Mouse (Mus musculus): ENCODE results near the gene Vangl2.
A peak's percentile ranks its signal among the peaks of the same experiment; 100 is the strongest.

The Vangl2 gene

DNA sequence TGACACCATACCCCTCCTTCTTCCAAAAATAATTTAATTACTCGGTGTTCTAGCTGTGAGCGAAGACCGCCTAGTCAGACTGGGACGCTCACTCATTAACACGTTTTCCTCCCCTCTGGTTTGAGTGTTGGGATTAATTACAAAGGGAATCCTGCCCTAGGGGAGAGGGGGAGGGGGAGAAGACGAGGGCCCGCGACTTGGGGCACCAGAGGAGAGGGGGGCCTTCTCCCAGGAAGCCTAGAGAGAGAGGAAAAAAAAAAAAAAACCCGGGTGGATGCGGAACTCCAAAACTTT, 488 bp downstream of the Vangl2 start:
- DNase-seq (ENCODE audit: inconsistent ontology term): no peak

DNA sequence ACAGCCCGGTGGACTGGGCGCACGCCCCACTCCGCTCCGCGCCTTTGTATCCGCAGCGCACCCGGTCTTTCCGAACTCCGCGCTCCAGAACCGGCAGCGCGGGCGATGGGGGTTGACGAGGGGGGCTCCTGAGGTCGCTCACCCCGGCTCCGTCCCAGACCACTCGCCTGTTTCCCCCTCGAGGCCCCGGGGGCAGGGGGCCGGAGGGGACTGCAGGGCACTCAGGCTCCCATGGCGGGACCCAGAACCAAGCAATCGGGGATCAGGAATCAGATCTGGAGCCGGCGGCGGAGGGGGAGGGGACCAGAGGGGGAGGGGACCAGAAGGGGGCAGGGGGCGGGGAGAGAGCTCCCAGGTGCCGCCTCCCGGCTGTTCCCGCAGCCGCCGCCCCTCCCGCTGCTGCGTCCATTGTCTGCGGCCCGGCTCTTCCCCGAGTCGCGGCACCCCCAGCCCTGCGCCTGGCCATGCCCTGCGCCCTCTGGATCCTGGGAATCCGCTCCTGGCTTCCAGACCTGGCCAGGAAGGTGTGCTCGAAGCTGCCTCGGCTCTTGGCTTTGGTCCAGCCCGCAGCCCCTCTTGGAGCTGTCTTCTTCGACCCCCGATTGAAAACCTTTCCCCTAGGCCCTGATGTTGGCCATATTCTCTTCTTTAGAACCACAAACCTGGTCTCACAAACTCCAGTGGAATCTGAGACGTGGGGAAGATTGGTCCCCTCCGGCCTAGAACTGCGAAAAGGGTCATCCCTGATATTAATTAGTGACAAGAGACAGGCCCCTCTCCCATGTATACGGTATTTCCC, 1.0 kb downstream of the Vangl2 start:
- DNase-seq (ENCODE audit: inconsistent ontology term): peak; percentile 95

DNA sequence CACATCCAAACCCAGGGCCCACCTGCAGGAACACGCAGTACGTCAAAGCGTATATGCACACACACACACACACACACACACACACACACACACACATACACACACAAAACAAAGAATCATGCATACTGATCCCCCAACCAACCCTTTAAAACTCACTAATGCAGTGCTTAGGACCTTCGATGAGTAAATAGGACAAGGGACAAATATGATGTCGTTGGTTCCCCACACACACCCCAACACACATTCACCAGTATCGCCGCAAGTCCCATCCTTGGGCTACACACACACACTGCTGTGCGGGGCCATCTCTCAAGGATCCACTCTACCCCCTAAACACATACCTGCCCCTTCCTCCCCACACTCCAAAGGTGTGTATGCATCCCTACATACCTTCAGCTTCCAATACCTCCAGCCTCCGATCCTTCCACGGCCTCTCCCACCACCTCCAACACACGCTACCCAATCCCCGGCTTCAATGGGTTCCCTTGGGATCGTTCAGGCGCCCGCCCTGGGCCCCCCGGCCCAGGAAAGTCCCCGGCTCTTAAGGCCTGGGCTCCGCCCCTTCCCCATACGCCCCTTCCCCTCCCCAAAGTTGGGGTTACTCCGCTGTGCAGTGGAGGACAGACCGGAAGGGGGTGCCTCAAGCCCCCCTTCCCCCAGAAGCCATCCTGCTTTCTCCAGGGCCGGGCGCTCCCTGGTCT, 1.9 kb downstream of the Vangl2 start:
- DNase-seq (ENCODE audit: inconsistent ontology term): peak; percentile 65

DNA sequence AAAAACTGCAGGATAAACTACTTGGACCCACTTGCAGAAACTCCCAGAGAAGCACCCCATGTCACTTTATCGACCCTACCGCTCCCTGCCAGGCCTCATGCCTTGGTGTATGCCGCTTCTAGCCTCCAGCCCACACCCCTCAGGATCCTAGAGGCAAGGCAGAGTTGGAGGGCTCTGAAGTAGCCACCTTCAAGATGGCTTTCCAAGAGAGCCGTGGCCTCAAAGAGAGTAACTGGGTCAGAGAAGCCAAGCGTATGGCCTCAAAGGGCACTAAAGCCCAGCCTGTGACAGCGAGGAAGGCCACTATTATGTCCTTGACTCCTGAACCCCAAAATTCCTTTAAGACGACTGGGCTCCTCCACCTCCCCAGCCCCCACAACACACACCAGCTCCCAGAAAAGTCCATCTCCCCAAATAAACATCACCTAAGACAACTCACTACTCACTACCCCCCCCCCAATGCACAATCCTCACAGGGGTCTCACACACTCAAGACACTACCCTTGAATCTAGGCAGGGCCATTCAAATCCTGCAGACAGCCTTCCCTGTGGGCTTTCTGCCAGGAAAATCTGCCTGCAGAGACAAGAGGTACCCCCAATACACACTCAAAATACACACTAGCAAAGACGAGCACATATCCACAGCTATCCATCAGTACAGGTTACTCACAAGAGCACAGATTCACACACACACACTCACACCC, 2.9 kb downstream of the Vangl2 start:
- no peak for DNase-seq (ENCODE audit: inconsistent ontology term)

DNA sequence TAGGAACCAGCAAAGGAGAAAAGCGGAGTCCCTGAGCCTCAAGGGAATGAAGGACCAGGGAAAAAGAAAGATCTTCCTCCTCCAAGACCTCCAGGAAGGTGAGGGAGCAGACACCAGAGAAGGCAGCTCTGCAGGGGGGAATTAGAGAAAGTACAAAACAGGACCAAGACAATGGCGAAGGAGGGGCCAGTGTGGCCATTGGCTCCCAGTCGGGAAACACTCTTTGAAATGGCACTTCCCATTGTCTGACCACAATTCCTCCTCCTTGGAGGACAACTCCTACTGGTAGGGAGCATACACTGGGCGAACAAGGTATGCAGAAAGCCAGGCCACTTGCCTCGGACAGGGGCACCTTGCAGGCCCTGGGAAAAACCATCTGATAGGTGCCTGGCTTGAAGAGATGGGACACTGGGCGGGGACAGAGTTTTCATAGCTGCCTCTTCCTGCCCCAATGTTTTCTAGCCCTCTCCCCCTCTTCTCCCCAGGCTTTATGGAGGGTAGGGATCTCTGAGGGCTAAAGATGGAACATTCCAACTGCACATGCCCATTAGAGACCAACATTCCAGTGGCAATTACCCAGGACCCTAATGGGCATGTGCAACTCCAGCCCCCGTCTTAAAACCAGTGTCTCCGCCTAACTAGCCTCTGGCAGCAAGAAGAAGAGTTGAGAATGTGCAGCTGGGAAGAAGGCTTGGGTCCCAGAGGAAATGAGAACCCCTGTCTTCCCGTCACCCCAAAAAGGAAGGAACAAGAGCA, 3.9 kb downstream of the Vangl2 start:
- peak; percentile 34 for DNase-seq (ENCODE audit: inconsistent ontology term)

DNA sequence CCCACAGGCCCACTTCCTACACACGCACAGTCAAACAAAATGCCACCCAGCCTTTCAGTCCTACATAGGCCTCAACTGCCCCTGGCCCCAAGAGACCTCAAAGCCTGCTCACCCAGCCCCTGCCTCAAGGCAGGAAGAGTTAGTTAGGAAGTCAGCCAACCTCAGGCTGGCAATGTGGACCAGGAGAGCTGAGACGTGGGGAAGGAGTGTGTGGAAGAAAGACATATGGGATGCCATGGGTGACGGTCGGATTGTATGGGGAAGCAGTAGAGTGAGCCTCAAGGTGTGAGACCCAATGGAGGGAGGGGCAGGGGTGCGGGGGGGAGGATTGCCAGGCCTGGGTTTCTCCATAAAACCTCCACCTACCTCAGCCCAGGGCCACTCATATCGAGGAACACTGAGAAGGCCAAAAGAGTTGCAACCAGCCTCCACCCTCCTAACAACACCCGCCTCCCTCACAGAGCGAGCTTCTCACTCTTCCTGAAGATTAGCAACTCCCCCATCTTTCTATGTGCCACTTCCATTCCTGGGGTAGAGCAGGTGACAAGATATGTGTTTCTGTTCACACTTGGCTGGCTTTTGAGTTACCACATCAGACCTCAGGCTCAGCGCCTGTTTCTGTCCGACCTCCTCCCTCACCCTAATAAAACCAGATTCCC, 8.3 kb downstream of the Vangl2 start:
- no peak for DNase-seq (ENCODE audit: inconsistent ontology term)

DNA sequence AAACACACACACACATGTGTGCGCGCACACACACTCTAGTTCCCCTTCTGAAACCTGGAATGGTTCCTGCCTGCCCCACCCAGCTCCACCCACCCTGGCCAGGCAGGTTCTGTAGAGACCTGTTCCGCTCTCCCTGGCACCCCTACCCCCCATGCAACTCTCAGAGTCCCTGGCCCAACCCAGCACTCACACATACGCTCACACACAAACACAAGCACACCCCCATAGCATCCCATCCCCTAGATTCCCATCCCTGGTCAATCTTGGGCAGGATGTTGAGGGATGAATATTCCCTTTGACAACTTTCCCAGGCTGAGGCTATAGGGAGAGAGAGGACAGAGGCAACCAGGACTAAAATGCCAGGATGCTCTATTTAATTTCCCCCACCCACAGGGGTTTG, 8.9 kb downstream of the Vangl2 start:
- no peak for DNase-seq (ENCODE audit: inconsistent ontology term)

DNA sequence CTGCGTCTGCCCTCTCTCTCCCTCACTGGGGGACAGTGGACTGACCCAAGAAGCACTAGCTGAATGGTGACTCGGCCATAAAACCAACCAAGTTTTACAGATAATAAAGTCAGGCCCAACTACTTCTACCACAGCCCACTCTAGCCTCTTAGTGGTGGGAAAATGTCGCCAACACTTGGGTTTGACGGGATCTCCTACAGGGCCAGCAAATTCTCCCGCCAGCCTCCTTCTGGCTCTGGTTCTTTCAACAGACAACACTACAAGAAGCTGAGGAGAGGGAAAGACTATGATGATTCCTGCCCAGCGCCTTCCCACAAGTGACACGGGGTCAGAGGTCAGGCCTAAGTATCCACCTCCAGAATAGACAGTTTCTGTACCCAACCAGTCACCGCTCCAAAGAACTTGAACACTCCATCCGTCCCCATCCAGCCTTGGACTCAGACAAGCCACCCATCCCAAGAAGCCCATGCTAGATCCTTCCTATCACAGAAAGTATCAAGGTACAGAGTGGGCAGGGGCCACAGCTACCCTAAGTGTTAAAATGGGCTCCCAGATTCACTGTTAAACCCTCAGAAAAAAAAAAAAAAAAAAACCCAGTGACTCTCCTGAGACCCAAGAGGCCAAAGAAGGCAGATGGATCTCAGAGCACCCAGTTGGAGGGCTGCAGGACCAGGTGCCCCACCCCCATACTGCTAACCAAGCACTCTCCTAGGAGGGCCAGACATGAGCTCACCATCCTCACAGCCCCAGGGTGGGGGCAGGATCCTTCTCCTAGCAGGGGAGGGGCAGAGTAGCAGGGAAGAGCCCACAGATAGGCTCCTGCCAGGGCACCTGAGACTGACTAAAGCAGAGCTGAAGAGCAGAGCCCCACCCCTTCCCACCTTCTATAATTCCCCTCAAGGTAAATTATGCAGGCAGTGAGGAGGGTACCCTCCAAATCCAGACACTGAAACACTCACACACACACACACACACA, 9.6 kb downstream of the Vangl2 start:
- no peak for DNase-seq (ENCODE audit: inconsistent ontology term)

DNA sequence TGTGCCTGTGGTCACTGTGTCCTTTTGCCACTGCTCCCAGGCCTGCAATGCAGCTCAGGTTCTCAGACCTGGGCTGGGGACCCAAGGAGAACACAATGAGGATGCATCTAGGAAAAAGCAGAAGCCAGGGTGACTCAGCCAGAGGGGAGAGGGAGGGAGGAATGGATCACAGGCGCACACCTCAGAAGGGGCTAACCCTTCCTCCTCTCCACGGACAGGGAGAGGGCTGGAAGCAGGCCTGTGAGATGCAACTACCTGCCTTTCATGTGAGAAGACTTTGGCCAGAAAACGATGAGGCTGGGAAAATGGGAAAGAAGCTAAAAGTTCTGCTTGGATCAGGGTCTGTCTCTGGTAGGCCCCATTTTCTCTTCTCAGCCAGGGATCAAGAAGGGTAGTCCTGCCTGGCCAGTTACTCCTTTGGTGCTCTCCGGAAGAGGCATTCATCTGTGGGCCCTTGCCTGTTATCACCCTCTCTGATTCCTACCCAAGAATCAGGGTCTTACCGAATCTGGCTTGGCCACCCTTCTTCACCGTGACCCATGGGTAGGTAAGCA, 10.7 kb downstream of the Vangl2 start:
- no peak for DNase-seq (ENCODE audit: inconsistent ontology term)

DNA sequence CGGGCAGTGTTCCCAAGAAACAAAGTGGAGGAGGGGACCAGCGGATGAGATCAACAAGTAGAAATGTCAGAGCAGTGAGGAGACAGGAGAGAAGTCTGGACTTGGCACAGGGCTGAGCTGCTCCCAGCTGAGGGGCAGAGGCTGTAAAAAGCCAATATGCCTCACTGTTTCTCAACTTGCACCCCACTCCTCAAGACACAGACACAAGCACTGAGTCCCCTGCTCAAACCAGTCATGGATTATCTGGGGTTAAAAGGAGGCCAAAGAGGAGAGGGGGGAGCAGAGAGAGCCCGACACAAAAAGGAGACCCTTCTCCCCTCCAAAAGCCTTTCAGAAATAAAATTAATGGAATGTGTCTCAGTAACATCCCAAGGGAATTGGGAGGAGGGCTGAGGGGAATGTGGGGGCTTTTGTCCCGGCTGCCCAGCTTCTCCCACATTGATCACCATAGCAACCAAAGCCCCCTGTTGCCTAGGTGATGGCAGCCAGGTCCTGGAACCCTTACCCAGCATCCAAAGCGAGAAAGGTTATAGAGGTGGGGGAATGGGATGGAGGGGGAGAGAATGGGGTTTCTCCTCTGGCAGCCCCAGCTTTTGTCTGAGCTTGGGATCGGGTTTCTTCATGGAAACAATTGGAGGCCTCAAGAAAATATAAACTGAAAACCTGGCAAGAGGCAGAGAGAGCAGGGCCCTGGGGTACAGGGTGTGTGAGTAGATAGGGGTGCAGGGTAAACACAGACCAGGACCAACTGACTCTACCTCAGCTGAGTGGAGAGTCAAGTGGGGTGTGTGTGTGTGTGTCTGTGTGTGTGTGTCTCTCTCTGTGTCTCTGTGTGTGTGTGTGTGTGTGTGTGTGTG, 11.4 kb downstream of the Vangl2 start:
- DNase-seq (ENCODE audit: inconsistent ontology term): no peak

DNA sequence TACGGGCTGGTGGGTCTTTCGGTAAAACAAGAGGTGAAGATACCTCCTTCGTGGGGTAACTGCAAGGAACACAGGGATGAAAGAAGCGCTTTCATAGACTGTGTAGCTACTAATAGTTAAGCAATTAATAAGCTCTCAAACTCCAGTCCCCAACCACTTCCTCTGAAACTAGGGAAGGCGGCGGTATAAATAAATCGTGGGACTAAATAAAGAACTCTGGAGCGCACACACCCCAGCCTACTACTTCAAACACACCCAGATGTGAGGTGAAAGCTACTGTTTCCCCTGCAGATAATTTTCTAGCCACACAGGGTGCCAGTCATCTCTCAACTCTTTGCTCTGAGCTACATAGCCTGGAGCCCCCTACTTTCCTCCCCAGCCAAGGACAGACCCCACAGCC, 12.2 kb downstream of the Vangl2 start:
- DNase-seq (ENCODE audit: inconsistent ontology term): no peak

DNA sequence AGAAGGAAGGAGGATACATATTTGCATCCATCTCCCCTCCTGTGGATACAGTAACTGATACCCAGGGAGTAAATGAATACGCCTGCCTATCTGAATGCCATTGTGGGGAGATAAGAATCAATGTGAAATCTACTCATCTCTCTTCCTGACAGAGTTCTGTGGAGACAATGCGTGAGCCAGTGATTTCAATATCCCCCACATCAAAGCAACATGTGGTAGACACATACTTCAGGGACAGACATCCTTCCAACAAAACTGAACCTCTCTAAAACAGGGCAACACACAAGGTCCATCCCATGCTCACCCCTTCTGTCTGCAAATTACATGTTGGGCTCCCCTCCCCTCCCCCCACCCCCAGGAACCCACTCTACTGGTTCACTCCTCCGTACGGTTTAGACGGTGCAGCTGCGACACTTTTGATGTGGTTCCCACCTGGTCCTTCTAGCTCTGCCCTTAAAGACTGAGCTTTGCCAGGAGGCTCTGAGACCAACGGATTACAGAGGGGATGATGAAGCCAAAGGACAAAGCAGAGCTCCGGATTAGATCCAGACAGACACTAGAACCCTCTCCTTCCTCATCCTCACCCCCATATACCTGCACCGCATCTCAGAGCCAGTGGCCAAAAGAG, 12.8 kb downstream of the Vangl2 start:
- no peak for DNase-seq (ENCODE audit: inconsistent ontology term)

DNA sequence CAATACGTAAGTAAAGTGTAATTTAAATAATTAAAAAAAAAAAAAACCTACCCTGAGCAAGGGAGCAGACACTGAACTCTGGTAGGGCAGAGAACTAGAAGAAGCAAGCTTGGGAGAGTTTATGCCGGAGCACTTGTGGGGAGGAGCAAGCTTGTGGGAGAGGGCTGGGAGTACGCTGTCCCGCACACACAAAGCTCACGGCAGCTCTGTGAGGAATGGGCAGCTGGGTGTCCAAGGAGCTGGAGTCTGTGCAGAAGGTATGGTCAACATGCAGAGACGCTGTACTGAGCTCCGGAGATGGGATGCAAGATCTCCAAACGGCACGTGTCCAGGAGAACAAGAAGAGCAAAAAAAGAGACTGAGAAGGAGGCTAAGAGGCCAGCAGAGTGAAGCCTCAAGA, 13.5 kb downstream of the Vangl2 start:
- DNase-seq (ENCODE audit: inconsistent ontology term): no peak

DNA sequence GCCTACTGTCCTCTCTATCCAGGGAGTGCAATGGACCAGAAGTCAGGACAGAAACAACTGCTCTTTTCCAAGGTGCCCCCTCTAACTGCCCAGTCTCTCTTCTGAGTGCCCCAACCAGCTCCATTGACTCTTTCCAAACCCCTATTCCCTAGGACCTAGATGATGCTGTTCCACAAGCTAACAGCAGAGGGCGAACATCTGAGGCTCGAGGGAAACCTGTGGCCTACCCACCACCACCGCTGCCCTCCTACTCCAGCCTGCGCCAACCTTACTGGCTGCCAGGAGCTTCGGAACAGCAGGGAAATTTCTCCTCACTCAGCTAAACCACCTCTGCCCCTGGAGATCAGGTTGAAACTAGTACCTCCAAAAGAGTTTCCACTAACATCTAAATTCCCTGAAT, 16.2 kb downstream of the Vangl2 start:
- peak; percentile 63 for DNase-seq (ENCODE audit: inconsistent ontology term)

DNA sequence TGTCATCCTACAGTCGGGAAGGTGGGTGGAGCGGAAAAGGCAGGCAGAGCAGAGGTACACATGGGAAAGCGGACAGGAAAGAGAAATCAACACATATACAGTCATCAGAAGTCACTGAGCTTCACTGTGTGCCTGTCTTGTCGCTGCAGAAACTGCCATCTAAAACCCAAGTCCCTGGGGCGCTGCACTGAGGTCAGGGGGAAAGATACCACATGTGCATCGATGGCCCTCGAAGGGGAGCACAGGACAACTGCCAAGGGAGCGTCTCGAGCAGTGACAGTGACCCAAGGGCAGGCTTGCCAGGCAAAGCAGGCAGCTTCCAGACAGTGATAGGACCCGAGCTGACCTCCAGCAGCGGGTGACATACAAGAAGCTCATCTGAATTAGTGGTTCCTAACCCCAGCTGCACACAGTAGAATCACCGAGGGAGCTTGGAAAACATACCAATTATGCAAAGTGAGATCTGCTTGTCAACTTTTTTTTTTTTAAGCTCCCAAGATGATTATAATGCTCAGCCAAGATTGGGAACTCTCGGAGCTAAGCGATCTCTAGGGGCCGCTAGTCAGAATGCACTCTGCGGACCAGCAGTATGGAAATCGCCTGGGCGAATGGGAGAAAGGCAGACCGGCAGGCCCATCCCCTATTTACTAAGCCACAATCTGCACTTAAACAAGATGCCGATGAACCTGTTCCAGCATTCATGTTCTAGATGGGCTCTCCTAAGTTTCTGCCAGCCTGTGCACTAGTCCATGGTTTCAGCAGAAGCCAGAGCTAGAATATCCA, 18.0 kb downstream of the Vangl2 start:
- no peak for DNase-seq (ENCODE audit: inconsistent ontology term)

DNA sequence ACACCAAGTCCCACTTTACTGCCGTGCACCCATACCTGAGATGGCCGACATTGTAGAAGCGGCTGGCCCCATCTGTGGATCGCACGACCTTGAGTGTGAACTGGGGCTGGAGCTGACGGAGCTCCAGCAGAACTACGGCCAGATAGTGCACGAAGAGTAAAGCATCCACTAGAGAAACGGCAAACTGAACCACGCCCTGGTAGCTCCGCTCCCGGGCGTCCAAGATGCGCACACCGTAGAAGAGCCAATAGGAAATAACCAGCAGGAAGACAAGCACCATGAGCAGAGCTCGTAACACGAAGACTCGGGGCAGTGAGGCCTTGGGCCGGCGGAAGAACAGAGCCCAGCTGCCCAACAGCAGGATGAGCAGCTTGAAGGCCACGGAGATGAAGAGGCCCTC, 18.8 kb downstream of the Vangl2 start:
- DNase-seq (ENCODE audit: inconsistent ontology term): no peak

DNA sequence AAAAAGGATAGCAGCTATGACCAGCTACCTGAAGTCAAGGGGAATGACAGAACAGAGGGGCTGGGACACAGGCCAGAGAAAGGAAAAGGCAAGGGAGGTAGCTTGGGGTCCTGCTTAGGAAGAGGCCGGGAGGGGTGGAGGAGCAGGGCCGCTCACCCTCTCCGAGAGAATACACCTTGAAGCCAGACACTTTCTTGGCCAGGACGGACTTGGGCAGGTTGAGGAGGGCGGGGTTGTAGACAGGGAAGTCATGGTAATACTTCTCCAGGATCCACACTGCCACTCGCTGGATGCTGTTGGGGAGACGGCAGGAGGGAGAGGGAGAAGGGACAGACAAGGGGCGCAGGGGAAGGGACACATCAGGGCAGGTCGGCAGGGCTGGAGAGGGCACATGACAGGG, 19.9 kb downstream of the Vangl2 start:
- DNase-seq (ENCODE audit: inconsistent ontology term): no peak

DNA sequence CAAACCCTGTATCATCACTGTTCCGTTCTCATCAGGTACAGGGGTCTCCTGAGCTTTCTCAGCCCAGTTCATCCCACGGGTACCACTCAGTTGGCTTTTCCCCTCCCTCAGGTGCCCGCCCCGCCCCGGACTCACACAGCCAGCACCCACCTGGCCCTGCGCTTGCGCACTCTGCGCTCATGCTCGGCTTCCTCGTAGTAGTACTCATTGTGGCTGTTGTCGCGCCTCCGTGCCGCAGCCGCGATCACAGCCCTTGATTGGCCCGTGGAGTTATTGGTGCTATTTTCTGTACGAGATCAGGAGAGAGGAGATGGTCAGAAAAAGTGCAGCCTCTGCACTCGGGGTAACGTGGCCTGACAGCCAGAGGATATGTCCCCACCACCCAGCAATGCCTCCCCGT, 20.5 kb downstream of the Vangl2 start:
- DNase-seq (ENCODE audit: inconsistent ontology term): no peak

Data from Muller cell, postnatal 12 days (primary cell).